Mouse (Mus musculus): ENCODE measurements at regions not wholly inside any gene's neighbourhood (a gene's known extent, or its start where the extent isn't known, plus 50 kb on each side); places are given as distances from the start of the nearest gene placed in this dataset.

GRCm38 (mm10) chr1:119301931-119302330 lies 120.1 kb downstream of the Inhbb start:
- no peaks in the 10 kb centered on the region for H3K36me3 ChIP-seq (replicated peaks)
- DNase-seq (ENCODE audit: low spot score) = no peak
- peaks cover 68% of the 10 kb centered on the region for H3K27me3 ChIP-seq (replicated peaks; ENCODE audit: low read depth, poor library complexity, severe bottlenecking)
- no peaks in the 10 kb centered on the region for H3K9me3 ChIP-seq
- 88% methylated on average over 7 of the region's 7 CpGs for whole genome bisulfite sequencing
- no peak overlapping the region for H3K27ac ChIP-seq (replicated peaks)
- H3K4me1 ChIP-seq = peaks cover 31% of the 10 kb centered on the region
- H3K4me3 ChIP-seq = no peak overlapping the region

- H3K4me3 ChIP-seq = no peak overlapping the region
- H3K27me3 ChIP-seq (replicated peaks; ENCODE audit: low read depth, poor library complexity, severe bottlenecking) = peaks cover 62% of the 10 kb centered on the region
- H3K9me3 ChIP-seq = no peaks in the 10 kb centered on the region
- no peak overlapping the region for H3K27ac ChIP-seq (replicated peaks)
- 88% methylated on average over 11 of the region's 11 CpGs for WGBS
- no peaks in the 10 kb centered on the region for H3K36me3 ChIP-seq (replicated peaks)
- peaks cover 30% of the 10 kb centered on the region for H3K4me1 ChIP-seq
- no peak for DNase-seq (ENCODE audit: low spot score)
These were observed 120.8 kb downstream of the Inhbb start for GRCm38 (mm10) chr1:119301258-119301657.

GRCm38 (mm10) chr1:119299842-119300752 lies 122.0 kb downstream of the Inhbb start:
- no peaks in the 10 kb centered on the region for H3K9me3 ChIP-seq
- H3K4me1 ChIP-seq = peaks cover 19% of the 10 kb centered on the region
- no peak overlapping the region for H3K27ac ChIP-seq (replicated peaks)
- 86% methylated on average over 12 of the region's 12 CpGs for WGBS
- peaks cover 51% of the 10 kb centered on the region for H3K27me3 ChIP-seq (replicated peaks; ENCODE audit: low read depth, poor library complexity, severe bottlenecking)
- H3K4me3 ChIP-seq = no peak overlapping the region
- H3K36me3 ChIP-seq (replicated peaks) = no peaks in the 10 kb centered on the region
- no peak for DNase-seq (ENCODE audit: low spot score)

- Histone ChIP-seq H3K9me3 (no peaks in the 10 kb centered on the region), H3K4me1 (peaks cover 5% of the 10 kb centered on the region), H3K36me3 (replicated peaks) (no peaks in the 10 kb centered on the region), H3K27ac (replicated peaks) (no peak overlapping the region), H3K4me3 (no peak overlapping the region), H3K27me3 (replicated peaks; ENCODE audit: low read depth, poor library complexity, severe bottlenecking) (peaks cover 41% of the 10 kb centered on the region)
- WGBS = 71% methylated on average over 6 of the region's 6 CpGs
- DNase-seq (ENCODE audit: low spot score) = no peak
These were observed 123.3 kb downstream of the Inhbb start for GRCm38 (mm10) chr1:119298696-119299230.

- no peak for DNase-seq (ENCODE audit: low spot score)
- Histone ChIP-seq H3K9me3 (no peaks in the 10 kb centered on the region), H3K27ac (replicated peaks) (no peak overlapping the region), H3K27me3 (replicated peaks; ENCODE audit: low read depth, poor library complexity, severe bottlenecking) (peaks cover 21% of the 10 kb centered on the region; the same call in 1 of the 2 replicates), H3K36me3 (replicated peaks) (no peaks in the 10 kb centered on the region), H3K4me3 (no peak overlapping the region), H3K4me1 (no peaks in the 10 kb centered on the region; the same call in 1 of the 2 replicates)
- WGBS = 86% methylated on average over 8 of the region's 8 CpGs
These were observed 126.9 kb downstream of the Inhbb start for GRCm38 (mm10) chr1:119295121-119295520.

- WGBS = 81% methylated on average over 9 of the region's 9 CpGs
- no peak overlapping the region for H3K27ac ChIP-seq (replicated peaks)
- H3K4me3 ChIP-seq = no peak overlapping the region
- H3K9me3 ChIP-seq = no peaks in the 10 kb centered on the region
- H3K4me1 ChIP-seq = no peaks in the 10 kb centered on the region; the same call in 1 of the 2 replicates
- no peaks in the 10 kb centered on the region for H3K36me3 ChIP-seq (replicated peaks)
- peaks cover 17% of the 10 kb centered on the region; the same call in 1 of the 2 replicates for H3K27me3 ChIP-seq (replicated peaks; ENCODE audit: low read depth, poor library complexity, severe bottlenecking)
- no peak for DNase-seq (ENCODE audit: low spot score)
These were observed 128.2 kb downstream of the Inhbb start for GRCm38 (mm10) chr1:119293839-119294238.

GRCm38 (mm10) chr1:119292216-119292615 lies 129.8 kb downstream of the Inhbb start:
- no peaks in the 10 kb centered on the region; the same call in 1 of the 2 replicates for H3K4me1 ChIP-seq
- WGBS = 79% methylated on average over 7 of the region's 7 CpGs
- H3K27me3 ChIP-seq (replicated peaks; ENCODE audit: low read depth, poor library complexity, severe bottlenecking) = peaks cover 8% of the 10 kb centered on the region; the same call in 1 of the 2 replicates
- H3K36me3 ChIP-seq (replicated peaks) = no peaks in the 10 kb centered on the region
- H3K27ac ChIP-seq (replicated peaks) = no peak overlapping the region
- no peak overlapping the region for H3K4me3 ChIP-seq
- DNase-seq (ENCODE audit: low spot score) = no peak
- no peaks in the 10 kb centered on the region for H3K9me3 ChIP-seq

GRCm38 (mm10) chr1:119290165-119290916 lies 131.7 kb downstream of the Inhbb start:
- Histone ChIP-seq H3K9me3 (no peaks in the 10 kb centered on the region), H3K27me3 (replicated peaks; ENCODE audit: low read depth, poor library complexity, severe bottlenecking) (peaks cover 8% of the 10 kb centered on the region; the same call in 1 of the 2 replicates), H3K36me3 (replicated peaks) (no peaks in the 10 kb centered on the region), H3K4me1 (no peaks in the 10 kb centered on the region; the same call in 1 of the 2 replicates), H3K27ac (replicated peaks) (no peak overlapping the region), H3K4me3 (no peak overlapping the region)
- no peak for DNase-seq (ENCODE audit: low spot score)
- WGBS = 83% methylated on average over 8 of the region's 9 CpGs

GRCm38 (mm10) chr1:119289516-119290164 lies 132.4 kb downstream of the Inhbb start:
- H3K27ac ChIP-seq (replicated peaks) = no peak overlapping the region
- no peak overlapping the region for H3K4me3 ChIP-seq
- H3K27me3 ChIP-seq (replicated peaks; ENCODE audit: low read depth, poor library complexity, severe bottlenecking) = peaks cover 8% of the 10 kb centered on the region; the same call in 1 of the 2 replicates
- DNase-seq (ENCODE audit: low spot score) = no peak
- 86% methylated on average over 11 of the region's 11 CpGs for WGBS
- H3K4me1 ChIP-seq = no peaks in the 10 kb centered on the region; the same call in 1 of the 2 replicates
- no peaks in the 10 kb centered on the region for H3K36me3 ChIP-seq (replicated peaks)
- no peaks in the 10 kb centered on the region for H3K9me3 ChIP-seq

GRCm38 (mm10) chr1:119282416-119282815 lies 139.6 kb downstream of the Inhbb start:
- H3K9me3 ChIP-seq = no peaks in the 10 kb centered on the region
- no peak for DNase-seq (ENCODE audit: low spot score)
- H3K36me3 ChIP-seq (replicated peaks) = no peaks in the 10 kb centered on the region
- H3K4me1 ChIP-seq = no peaks in the 10 kb centered on the region; the same call in 1 of the 2 replicates
- no peak overlapping the region for H3K27ac ChIP-seq (replicated peaks)
- whole genome bisulfite sequencing = 83% methylated on average over 1 of the region's 1 CpGs
- no peaks in the 10 kb centered on the region for H3K27me3 ChIP-seq (replicated peaks; ENCODE audit: low read depth, poor library complexity, severe bottlenecking)
- no peak overlapping the region for H3K4me3 ChIP-seq

- no peak overlapping the region for H3K4me3 ChIP-seq
- H3K4me1 ChIP-seq = no peaks in the 10 kb centered on the region; the same call in 1 of the 2 replicates
- 77% methylated on average over 3 of the region's 3 CpGs for WGBS
- no peak for DNase-seq (ENCODE audit: low spot score)
- H3K27me3 ChIP-seq (replicated peaks; ENCODE audit: low read depth, poor library complexity, severe bottlenecking) = no peaks in the 10 kb centered on the region
- H3K9me3 ChIP-seq = no peaks in the 10 kb centered on the region
- no peak overlapping the region for H3K27ac ChIP-seq (replicated peaks)
- H3K36me3 ChIP-seq (replicated peaks) = no peaks in the 10 kb centered on the region
These were observed 142.8 kb downstream of the Inhbb start for GRCm38 (mm10) chr1:119279261-119279660.

Data from embryonic facial prominence, embryonic 10.5 days (tissue).